Mouse (Mus musculus) kidney, adult 2 months (tissue): ENCODE results near the gene Cobl. TPM values are rescaled to one million over a fixed set of nuclear protein-coding genes. Genes with fewer than 3 reads are reported as not detected.

ENCODE experiments used
- DNase-seq: peaks from one replicate; pipeline ENCODE4 v3.0.0; 2021
- H3K27ac ChIP-seq: fragments of 200-500 bp; 2 replicates; pipeline ENCODE4 v1.5.1; 2012; ENCODE audit warnings: low read depth, low read length, control low read depth, inconsistent platforms; ENCODE audit not compliant: insufficient read depth
- H3K27me3 ChIP-seq: fragments of 200-500 bp; replicated peaks from 2 replicates; pipeline ENCODE4 v1.6.1; 2012; ENCODE audit warnings: mild to moderate bottlenecking, moderate library complexity, low read length, inconsistent platforms; ENCODE audit not compliant: control insufficient read depth, insufficient read depth
- H3K36me3 ChIP-seq: fragments of 200-500 bp; 2 replicates; pipeline ENCODE4 v1.6.1; 2012; ENCODE audit warnings: mild to moderate bottlenecking, moderate library complexity, low read length, inconsistent platforms; ENCODE audit not compliant: control insufficient read depth, insufficient read depth
- H3K4me1 ChIP-seq: fragments of 200-500 bp; 2 replicates; pipeline ENCODE4 v1.6.1; 2011; ENCODE audit warnings: low read length; ENCODE audit not compliant: control insufficient read depth, insufficient read depth
- H3K4me3 ChIP-seq: fragments of 200-500 bp; 2 replicates; pipeline ENCODE4 v1.5.1; 2011; ENCODE audit warnings: mild to moderate bottlenecking, low read depth, low read length, control low read depth; ENCODE audit not compliant: insufficient read depth
- CTCF ChIP-seq: fragments of 200-500 bp; conservative IDR thresholded peaks from 2 replicates; pipeline ENCODE4 v1.5.1; 2011; ENCODE audit warnings: low read depth, mild to moderate bottlenecking, control low read depth, low read length, moderate library complexity, mixed read lengths; ENCODE audit not compliant: insufficient read depth, insufficient read length
- POLR2A ChIP-seq: fragments of 200-500 bp; IDR thresholded peaks from one replicate; pipeline ENCODE4 v1.6.1; 2011; ENCODE audit warnings: low read depth, low read length, control low read depth
- WGBS: fragments of 180-500 bp; shearing (Covaris S2); methylation state at CpG from one replicate; pipeline ENCODE4 v1.1.7; 2018; 5-methylcytosine and 5-hydroxymethylcytosine counted together
- polyA plus RNA-seq: library from polyadenylated mRNA; depleted of rRNA; stranded (reverse); fragments of >200 nt; gene quantifications from 2 replicates; pipeline ENCODE4 v1.2.3, GENCODE M21; 2012

The Cobl gene
- polyA plus RNA-seq, 1 experiment = 18.0 TPM

DNA sequence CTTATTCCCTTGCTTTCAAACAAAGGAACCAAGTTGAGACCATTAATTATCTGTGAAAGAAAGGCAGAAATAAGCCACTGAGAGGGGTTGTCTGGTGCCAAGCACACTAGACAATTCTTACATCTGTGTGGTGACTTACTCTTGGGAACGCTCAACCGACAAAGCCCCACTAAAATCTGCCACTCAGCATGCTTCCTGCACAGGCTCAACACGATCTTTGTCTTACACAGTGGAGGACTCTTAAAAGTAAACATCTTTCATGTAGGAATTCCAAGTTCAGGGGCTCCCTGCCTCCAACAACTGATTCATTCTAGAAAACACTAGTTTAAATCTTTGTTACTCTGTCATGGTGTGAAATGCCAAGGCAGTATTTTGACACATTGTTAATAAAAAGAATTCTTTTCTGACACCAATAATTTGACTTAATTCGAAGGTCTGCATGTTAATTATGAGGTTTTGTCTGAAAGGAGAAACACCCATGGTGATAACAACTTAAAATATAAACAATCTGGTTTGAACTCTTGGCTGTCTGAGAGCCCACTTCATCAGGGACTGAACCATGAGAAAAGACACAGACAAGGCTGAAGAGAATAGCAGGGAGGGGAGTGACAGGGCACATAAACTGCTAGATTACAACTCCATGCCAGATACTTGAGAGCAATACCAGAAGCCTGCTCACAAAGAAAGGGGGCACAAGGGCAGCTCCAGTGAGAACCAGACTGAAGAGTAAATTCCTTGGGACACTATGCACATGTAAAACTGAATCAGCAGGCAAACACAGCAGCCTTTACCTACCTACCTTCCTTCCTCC, 34.3 kb downstream of the Cobl start:
- no peaks in the 10 kb centered on the region; the same call in 1 of the 2 replicates for H3K4me1 ChIP-seq
- H3K27me3 ChIP-seq = no peaks in the 10 kb centered on the region
- no peak for TF ChIP-seq POLR2A
- TF ChIP-seq CTCF = no peak
- no peaks in the 10 kb centered on the region for H3K36me3 ChIP-seq
- H3K4me3 ChIP-seq = no peak overlapping the region
- no peak overlapping the region for H3K27ac ChIP-seq
- WGBS = 42% methylated on average over 4 of the region's 4 CpGs
- DNase-seq = no peak

DNA sequence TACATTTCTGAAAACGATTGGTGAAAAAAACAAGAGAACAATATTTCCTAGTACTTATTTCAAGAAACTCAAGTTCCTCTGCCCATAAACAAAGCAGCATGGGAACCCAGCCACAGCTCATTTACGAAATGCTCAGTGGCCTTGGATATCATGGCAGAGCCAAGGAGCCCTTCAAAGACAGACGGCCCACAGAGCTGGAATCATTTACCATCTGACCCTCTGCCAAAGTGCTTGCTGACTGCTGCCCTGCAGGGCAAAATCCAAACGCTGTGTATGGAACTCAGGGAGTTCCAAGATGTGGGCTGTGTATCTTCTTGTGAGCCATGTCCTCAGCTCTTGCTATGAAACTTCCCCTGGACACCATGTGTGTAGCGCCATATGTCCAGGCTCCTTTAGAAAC, 38.0 kb downstream of the Cobl start:
- Histone ChIP-seq H3K4me3 (no peak overlapping the region), H3K27ac (peak overlapping the region; percentile 62; the same call in 1 of the 2 replicates), H3K4me1 (no peaks in the 10 kb centered on the region; the same call in none of the 2 replicates), H3K27me3 (no peaks in the 10 kb centered on the region), H3K36me3 (no peaks in the 10 kb centered on the region)
- 53% methylated on average over 5 of the region's 5 CpGs for whole genome bisulfite sequencing
- DNase-seq = peak; percentile 93
- no peak for TF ChIP-seq CTCF
- no peak for TF ChIP-seq POLR2A

DNA sequence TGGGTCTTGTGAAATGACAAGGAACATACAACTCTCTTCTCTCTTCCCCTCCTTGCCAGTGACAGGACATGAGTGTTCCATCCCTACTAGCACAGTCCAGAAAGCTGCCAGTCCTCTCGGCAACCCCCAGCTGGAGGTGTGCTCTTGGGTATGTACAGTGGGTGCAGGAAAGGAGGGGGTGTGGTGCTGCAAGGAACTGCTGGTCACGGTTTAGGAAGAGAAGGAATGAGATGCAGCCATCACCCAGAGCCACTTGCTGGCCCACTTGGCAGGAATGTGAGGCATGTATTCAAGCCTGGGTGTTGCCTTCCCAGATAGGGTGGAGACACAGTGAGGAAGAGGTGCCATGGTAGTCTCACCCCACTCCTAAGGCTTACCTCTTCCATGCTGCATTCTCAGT, 40.6 kb downstream of the Cobl start:
- TF ChIP-seq CTCF (no peak), POLR2A (no peak)
- no peak overlapping the region for H3K27ac ChIP-seq
- no peak overlapping the region for H3K4me3 ChIP-seq
- no peaks in the 10 kb centered on the region for H3K36me3 ChIP-seq
- no peaks in the 10 kb centered on the region for H3K27me3 ChIP-seq
- 53% methylated on average over 2 of the region's 2 CpGs for WGBS
- H3K4me1 ChIP-seq = no peaks in the 10 kb centered on the region; the same call in none of the 2 replicates
- DNase-seq = peak; percentile 19

DNA sequence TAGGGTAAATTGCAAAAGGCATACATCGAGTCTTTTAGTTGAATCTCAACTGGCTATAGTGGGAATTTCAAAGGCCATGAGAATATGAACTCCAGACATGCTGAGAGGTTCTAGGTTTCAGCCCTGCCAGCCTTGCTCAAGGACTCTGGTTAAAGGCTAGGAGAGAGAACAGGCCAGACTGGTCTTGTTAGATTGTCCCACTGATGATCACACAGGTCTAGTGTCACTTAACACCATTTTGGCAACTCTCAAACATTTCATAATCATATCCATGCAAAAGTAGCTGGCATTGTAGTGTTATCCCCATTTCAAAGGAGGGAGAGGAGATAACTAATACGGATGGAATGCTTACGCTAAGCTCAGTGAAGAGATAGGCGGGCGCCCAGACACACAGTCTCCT, 43.6 kb downstream of the Cobl start:
- no peaks in the 10 kb centered on the region; the same call in 1 of the 2 replicates for H3K4me1 ChIP-seq
- no peak overlapping the region for H3K27ac ChIP-seq
- H3K27me3 ChIP-seq = no peaks in the 10 kb centered on the region
- H3K36me3 ChIP-seq = no peaks in the 10 kb centered on the region
- no peak overlapping the region for H3K4me3 ChIP-seq
- 89% methylated on average over 5 of the region's 5 CpGs for WGBS
- no peak for TF ChIP-seq POLR2A
- no peak for TF ChIP-seq CTCF
- no peak for DNase-seq

DNA sequence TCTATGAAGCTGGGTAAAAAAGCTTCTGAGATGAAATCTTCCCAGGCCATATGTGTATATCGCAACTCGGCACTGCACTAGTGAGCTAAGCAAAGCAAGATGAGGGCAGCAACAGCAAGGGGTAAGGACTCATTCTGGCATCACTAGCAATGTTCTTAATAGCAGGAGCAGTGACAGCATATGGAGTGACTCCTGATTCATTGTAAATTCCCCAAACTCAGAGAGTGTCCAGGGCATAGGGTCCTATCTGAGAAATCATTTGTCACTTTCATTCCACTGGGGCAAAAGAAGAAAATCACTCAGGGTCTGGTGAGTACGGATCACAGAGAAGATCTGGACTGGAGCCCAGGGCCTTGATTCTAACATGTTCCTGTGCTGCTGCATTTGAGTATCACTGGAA, 44.6 kb downstream of the Cobl start:
- TF ChIP-seq POLR2A = no peak
- no peak for TF ChIP-seq CTCF
- no peak overlapping the region for H3K27ac ChIP-seq
- 80% methylated on average over 3 of the region's 3 CpGs for WGBS
- DNase-seq = no peak
- no peak overlapping the region for H3K4me3 ChIP-seq
- no peaks in the 10 kb centered on the region; the same call in 1 of the 2 replicates for H3K4me1 ChIP-seq
- H3K27me3 ChIP-seq = no peaks in the 10 kb centered on the region
- H3K36me3 ChIP-seq = no peaks in the 10 kb centered on the region

DNA sequence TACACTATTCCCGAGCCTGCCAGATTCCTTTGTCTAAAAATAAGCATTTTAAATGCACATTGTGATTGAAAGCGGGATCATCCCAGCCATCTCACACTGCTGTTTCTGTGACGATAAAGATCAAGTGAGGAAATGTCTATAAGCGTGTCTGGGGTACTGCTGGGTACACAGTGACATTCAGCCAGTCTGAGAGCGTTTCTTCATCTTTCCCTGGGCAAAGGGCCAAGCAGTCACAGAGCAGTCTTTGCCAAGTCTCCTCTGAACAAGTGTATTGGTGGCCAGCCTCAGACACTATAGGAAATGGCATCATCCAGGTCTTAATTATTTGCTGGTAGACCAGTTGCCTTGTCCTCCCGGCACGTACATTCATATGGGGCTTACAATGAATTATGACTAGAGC, 47.9 kb downstream of the Cobl start:
- DNase-seq = peak; percentile 50
- TF ChIP-seq POLR2A (no peak), CTCF (no peak)
- 67% methylated on average over 7 of the region's 7 CpGs for WGBS

DNA sequence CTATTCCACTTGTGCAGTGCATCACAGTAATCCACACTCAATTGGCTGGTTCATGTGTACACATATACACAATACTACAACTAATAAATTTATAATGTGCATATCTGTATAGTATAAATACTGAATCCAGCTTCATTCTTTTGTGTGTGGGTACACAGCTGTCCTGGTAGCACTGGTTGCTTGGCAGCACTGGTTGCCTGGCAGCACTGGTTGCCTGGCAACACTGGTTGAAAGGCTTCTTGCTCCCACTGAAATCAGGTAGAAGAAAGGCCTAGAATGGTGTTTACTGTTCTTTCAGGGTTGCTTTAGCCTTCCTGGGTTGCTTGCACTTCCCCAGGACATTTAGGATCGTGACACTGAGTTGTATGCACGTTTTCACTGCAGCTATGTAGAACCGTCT, 49.4 kb downstream of the Cobl start:
- H3K36me3 ChIP-seq = no peaks in the 10 kb centered on the region
- no peak overlapping the region for H3K4me3 ChIP-seq
- H3K27ac ChIP-seq = no peak overlapping the region
- DNase-seq = peak; percentile 19
- 75% methylated on average over 3 of the region's 3 CpGs for WGBS
- H3K27me3 ChIP-seq = no peaks in the 10 kb centered on the region
- TF ChIP-seq POLR2A (no peak), CTCF (no peak)
- no peaks in the 10 kb centered on the region; the same call in 1 of the 2 replicates for H3K4me1 ChIP-seq

More for the DNA sequence above, 47.9 kb downstream of the Cobl start:
- Histone ChIP-seq H3K27ac (no peak overlapping the region), H3K36me3 (no peaks in the 10 kb centered on the region), H3K4me3 (no peak overlapping the region), H3K27me3 (no peaks in the 10 kb centered on the region), H3K4me1 (no peaks in the 10 kb centered on the region)
